Mouse (Mus musculus) kidney, adult 2 months (tissue): ENCODE results near the gene Slit3. TPM values are rescaled to one million over a fixed set of nuclear protein-coding genes. Genes with fewer than 3 reads are reported as not detected.

Experiments
- DNase-seq: peaks from one replicate; pipeline ENCODE4 v3.0.0; 2021
- H3K27ac ChIP-seq: fragments of 200-500 bp; 2 replicates; pipeline ENCODE4 v1.5.1; 2012; ENCODE audit warnings: low read depth, low read length, control low read depth, inconsistent platforms; ENCODE audit not compliant: insufficient read depth
- H3K27me3 ChIP-seq: fragments of 200-500 bp; replicated peaks from 2 replicates; pipeline ENCODE4 v1.6.1; 2012; ENCODE audit warnings: mild to moderate bottlenecking, moderate library complexity, low read length, inconsistent platforms; ENCODE audit not compliant: control insufficient read depth, insufficient read depth
- H3K36me3 ChIP-seq: fragments of 200-500 bp; 2 replicates; pipeline ENCODE4 v1.6.1; 2012; ENCODE audit warnings: mild to moderate bottlenecking, moderate library complexity, low read length, inconsistent platforms; ENCODE audit not compliant: control insufficient read depth, insufficient read depth
- H3K4me1 ChIP-seq: fragments of 200-500 bp; 2 replicates; pipeline ENCODE4 v1.6.1; 2011; ENCODE audit warnings: low read length; ENCODE audit not compliant: control insufficient read depth, insufficient read depth
- H3K4me3 ChIP-seq: fragments of 200-500 bp; 2 replicates; pipeline ENCODE4 v1.5.1; 2011; ENCODE audit warnings: mild to moderate bottlenecking, low read depth, low read length, control low read depth; ENCODE audit not compliant: insufficient read depth
- CTCF ChIP-seq: fragments of 200-500 bp; conservative IDR thresholded peaks from 2 replicates; pipeline ENCODE4 v1.5.1; 2011; ENCODE audit warnings: low read depth, mild to moderate bottlenecking, control low read depth, low read length, moderate library complexity, mixed read lengths; ENCODE audit not compliant: insufficient read depth, insufficient read length
- POLR2A ChIP-seq: fragments of 200-500 bp; IDR thresholded peaks from one replicate; pipeline ENCODE4 v1.6.1; 2011; ENCODE audit warnings: low read depth, low read length, control low read depth
- WGBS: fragments of 180-500 bp; shearing (Covaris S2); methylation state at CpG from one replicate; pipeline ENCODE4 v1.1.7; 2018; 5-methylcytosine and 5-hydroxymethylcytosine counted together
- polyA plus RNA-seq: library from polyadenylated mRNA; depleted of rRNA; stranded (reverse); fragments of >200 nt; gene quantifications from 2 replicates; pipeline ENCODE4 v1.2.3, GENCODE M21; 2012

The Slit3 gene
- polyA plus RNA-seq, 1 experiment: 8.4 TPM

GRCm38 (mm10) chr11:35282001-35282632 is 161.1 kb downstream of the Slit3 start:
- 75% methylated on average over 5 of the region's 5 CpGs for WGBS
- DNase-seq: no peak
- no peaks in the 10 kb centered on the region for H3K27me3 ChIP-seq
- no peaks in the 10 kb centered on the region for H3K36me3 ChIP-seq
- TF ChIP-seq CTCF (no peak), POLR2A (no peak)
- H3K27ac ChIP-seq: no peak overlapping the region
- peaks cover 7% of the 10 kb centered on the region for H3K4me1 ChIP-seq
- no peak overlapping the region for H3K4me3 ChIP-seq

DNA sequence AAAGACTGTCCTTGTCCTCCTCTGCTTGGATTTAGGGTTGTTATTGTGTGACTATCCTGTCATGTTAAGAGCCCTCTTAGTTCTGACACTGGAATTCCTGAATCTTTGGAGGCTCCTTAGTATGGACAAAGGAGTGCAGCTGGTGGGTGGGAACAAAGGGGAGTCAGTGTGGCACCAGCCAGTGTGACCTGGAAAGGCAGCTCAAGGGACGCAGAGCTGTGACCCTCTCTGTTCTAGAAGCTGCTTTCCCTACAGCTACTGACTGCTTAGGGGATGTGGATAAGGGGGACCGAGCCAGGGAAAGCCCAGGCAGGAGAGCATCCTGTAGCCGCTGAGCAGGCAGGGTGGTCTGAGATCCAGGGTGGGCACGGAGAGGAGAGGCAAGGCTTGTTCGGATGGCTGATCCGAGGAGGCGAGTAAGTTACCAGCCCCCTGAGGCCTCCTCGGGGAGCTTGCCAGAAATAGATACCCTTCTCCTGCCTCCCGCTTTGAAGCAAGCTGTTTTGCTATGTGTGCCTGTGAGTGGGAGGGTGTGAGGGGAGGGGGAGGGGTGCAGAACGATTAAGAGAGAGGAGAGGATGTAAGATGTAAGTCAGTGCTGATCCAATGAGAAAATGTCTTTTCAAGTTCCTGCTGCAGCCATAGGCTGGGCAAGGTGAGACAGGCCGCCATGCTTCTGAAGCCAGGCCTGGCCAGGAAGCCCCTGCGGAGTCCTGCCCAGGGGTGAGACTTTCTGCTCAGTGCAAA is 162.0 kb downstream of the Slit3 start:
- Histone ChIP-seq H3K4me1 (peaks cover 4% of the 10 kb centered on the region), H3K36me3 (no peaks in the 10 kb centered on the region), H3K4me3 (no peak overlapping the region), H3K27me3 (no peaks in the 10 kb centered on the region), H3K27ac (no peak overlapping the region)
- DNase-seq: no peak
- TF ChIP-seq CTCF: no peak
- no peak for TF ChIP-seq POLR2A
- 72% methylated on average over 12 of the region's 12 CpGs for WGBS

DNA sequence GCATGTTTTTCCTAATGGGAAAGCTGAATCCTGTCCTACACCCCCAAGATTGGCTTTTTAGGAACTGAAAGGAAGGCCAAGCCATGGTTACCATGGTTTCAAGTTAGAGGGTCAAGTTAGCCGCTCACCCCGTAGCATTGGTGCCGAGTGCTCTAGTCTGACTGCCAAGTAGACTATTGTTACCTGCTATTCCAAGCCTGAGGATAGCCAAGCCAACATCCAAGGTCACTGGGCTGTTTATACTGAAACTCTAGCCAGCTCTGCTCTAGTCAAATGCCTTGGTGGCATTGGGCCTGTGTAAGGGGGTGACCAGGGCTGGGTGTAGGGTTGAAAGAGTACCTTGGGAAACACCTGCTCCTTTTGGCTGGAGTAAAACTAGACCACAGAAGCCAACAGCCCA is 162.7 kb downstream of the Slit3 start:
- peak; percentile 46 for DNase-seq
- Histone ChIP-seq H3K27ac (no peak overlapping the region), H3K36me3 (no peaks in the 10 kb centered on the region), H3K4me1 (no peaks in the 10 kb centered on the region), H3K4me3 (no peak overlapping the region), H3K27me3 (no peaks in the 10 kb centered on the region)
- TF ChIP-seq CTCF (no peak), POLR2A (no peak)
- 49% methylated on average over 3 of the region's 3 CpGs for WGBS

- WGBS: 69% methylated on average over 13 of the region's 13 CpGs
- TF ChIP-seq POLR2A (no peak), CTCF (no peak)
- no peak for DNase-seq
- H3K27ac ChIP-seq: no peak overlapping the region
- H3K27me3 ChIP-seq: no peaks in the 10 kb centered on the region
- no peaks in the 10 kb centered on the region for H3K4me1 ChIP-seq
- no peaks in the 10 kb centered on the region for H3K36me3 ChIP-seq
- no peak overlapping the region for H3K4me3 ChIP-seq
Observed at GRCm38 (mm10) chr11:35286578-35287390, 165.8 kb downstream of the Slit3 start.

DNA sequence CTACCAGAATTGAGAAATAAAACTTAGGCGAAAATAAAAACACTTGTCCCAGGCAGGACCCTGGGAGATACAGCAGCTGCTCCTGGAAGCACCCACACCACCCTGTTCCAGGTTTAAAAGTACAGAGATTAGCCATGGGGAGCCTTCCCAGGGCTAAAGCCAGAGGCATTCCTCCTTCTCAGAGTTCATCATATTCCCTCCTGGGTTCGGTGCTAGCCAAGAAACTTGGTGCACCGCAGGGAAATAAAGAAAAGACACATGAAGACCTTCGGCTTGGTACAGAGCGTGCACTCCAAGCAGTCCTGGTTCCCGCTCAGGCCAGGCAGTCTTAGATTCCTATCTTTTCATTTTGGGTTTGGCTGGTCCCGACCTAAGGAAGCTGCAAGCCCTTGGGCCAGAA is 167.0 kb downstream of the Slit3 start:
- Histone ChIP-seq H3K4me1 (no peaks in the 10 kb centered on the region), H3K4me3 (no peak overlapping the region), H3K27me3 (no peaks in the 10 kb centered on the region), H3K36me3 (no peaks in the 10 kb centered on the region), H3K27ac (no peak overlapping the region)
- DNase-seq: no peak
- 89% methylated on average over 7 of the region's 7 CpGs for WGBS
- TF ChIP-seq POLR2A (no peak), CTCF (no peak)

GRCm38 (mm10) chr11:35288761-35289278 is 167.8 kb downstream of the Slit3 start:
- no peak overlapping the region for H3K4me3 ChIP-seq
- peak; percentile 44 for DNase-seq
- no peaks in the 10 kb centered on the region for H3K4me1 ChIP-seq
- no peaks in the 10 kb centered on the region for H3K27me3 ChIP-seq
- H3K27ac ChIP-seq: no peak overlapping the region
- 56% methylated on average over 14 of the region's 14 CpGs for whole genome bisulfite sequencing
- no peaks in the 10 kb centered on the region for H3K36me3 ChIP-seq
- TF ChIP-seq POLR2A (no peak), CTCF (no peak)

DNA sequence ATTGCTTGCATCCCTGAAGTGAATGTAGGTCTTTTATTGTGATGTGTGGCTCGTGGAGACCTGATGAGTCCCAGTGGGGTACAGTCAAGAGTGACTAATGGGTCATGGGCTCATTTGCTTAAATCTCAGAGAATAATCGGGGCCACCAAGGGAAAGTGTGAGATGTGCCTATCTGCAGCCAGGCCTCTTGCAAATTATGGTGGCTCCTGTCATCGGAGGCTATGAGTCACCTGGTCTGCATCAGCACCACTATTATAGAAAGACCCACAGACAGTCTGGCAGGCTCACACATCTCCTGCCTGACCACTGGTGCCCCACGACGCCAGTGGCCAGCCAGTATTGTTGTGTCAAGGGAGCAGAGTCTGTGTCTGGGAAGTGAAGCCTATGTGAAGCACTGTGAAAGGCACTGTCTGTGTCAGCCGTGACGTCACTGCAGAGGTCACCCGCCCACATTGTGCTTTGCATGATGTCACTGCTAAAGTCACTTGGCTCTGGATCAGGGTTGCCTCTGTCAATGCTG is 171.3 kb downstream of the Slit3 start:
- Histone ChIP-seq H3K27ac (no peak overlapping the region), H3K4me3 (no peak overlapping the region), H3K27me3 (no peaks in the 10 kb centered on the region), H3K36me3 (no peaks in the 10 kb centered on the region), H3K4me1 (peaks cover 8% of the 10 kb centered on the region)
- TF ChIP-seq POLR2A (no peak), CTCF (no peak)
- 90% methylated on average over 8 of the region's 8 CpGs for WGBS
- DNase-seq: no peak
